In the genomic region with DNA sequence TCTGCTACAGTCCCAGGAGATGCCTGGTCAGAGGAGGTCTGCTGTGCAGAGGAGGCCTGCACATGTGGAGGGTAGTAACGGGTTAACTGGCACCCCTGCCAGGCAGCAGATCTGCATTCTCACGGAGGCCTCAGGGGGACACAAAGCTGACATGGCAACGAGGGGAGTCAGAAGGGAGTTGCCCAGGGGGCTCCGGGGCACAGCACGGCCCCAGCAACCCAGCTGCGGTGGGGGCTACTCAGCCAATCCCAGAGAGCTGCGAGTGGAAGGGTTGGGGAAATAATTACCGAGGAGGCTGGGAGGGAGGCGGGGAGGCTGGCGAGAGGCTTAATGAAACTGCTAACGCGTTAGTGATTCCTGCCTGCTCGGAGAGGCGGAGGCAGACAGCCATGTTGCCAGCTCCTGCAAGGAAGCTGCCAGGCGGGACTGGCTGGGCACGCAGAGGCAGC, we compare ENCODE assay signal across 8 mouse cellular contexts. TPM values are rescaled to one million over a fixed set of nuclear protein-coding genes. Genes with fewer than 3 reads are reported as not detected.
DNase-seq lines count a peak whose midpoint lies in the region; ATAC-seq and TF ChIP-seq lines count a peak whose summit lies in the region.

No protein-coding gene starts in this region.

- no peaks in the 10 kb centered on the region for H3K36me3 ChIP-seq in intestine, embryonic 14.5 days (ENCODE audit: control insufficient read depth, insufficient read depth, low read length)

- WGBS in intestine, embryonic 14.5 days, result 22% methylated on average over 16 of the region's 16 CpGs

- peaks cover 44% of the 10 kb centered on the region for H3K4me1 ChIP-seq in intestine, embryonic 14.5 days (replicated peaks; ENCODE audit: control insufficient read depth, insufficient read depth, low read length)

- H3K27ac ChIP-seq in intestine, embryonic 14.5 days (ENCODE audit: low read depth), result no peak overlapping the region

- DNase-seq in cerebellum, postnatal 14 days, result peak; percentile 53 to 61
- no peak for DNase-seq in cerebellum, postnatal 4 days (ENCODE audit: low spot score in 2 of 2)
- DNase-seq in brain, embryonic 14.5 days (ENCODE audit: low read depth), result peak; percentile 94
- no peak for DNase-seq in intestine, embryonic 14.5 days (ENCODE audit: low spot score)
- DNase-seq in left cerebral cortex, postnatal 25 days (ENCODE audit: low spot score in 2 of 2), result peak; percentile 63 to 74
- peak; percentile 77 for DNase-seq in right cerebral cortex, adult 18-20 months
- DNase-seq in ovary, postnatal 10 days (ENCODE audit: low spot score), result no peak
- DNase-seq in urinary bladder, adult 2 months (ENCODE audit: low spot score), result no peak

- TF ChIP-seq CTCF in brain, embryonic 14.5 days (IDR thresholded peaks at IDR 0.05; ENCODE audit: borderline replicate concordance, extremely low read depth, insufficient read depth, insufficient read length), result no peak

- H3K4me3 ChIP-seq in intestine, embryonic 14.5 days (ENCODE audit: low read depth, low read length), result no peak overlapping the region

- peak overlapping the region; percentile 11; the same call in 1 of the 2 replicates for H3K4me2 ChIP-seq in intestine, embryonic 14.5 days (ENCODE audit: low read length)

- 0 out of 2 replicates have a peak, but pooled peaks cover 5% of the 10 kb centered on the region for H3K27me3 ChIP-seq in intestine, embryonic 14.5 days (replicated peaks; ENCODE audit: control insufficient read depth, insufficient read depth, low read length)

- intact Hi-C loops in left cerebral cortex, postnatal 25 days (cut with DNase I), result no loop called here

- H3K9me3 ChIP-seq in intestine, embryonic 14.5 days (ENCODE audit: control insufficient read depth, low read length), result no peaks in the 10 kb centered on the region

- H3K9ac ChIP-seq in intestine, embryonic 14.5 days (ENCODE audit: low read length), result no peak overlapping the region

- no peak for ATAC-seq in intestine, embryonic 14.5 days (replicated peaks; ENCODE audit: low FRiP score, low TSS enrichment, low read depth)

- TF ChIP-seq POLR2A in brain, embryonic 14.5 days (IDR thresholded peaks at IDR 0.05; ENCODE audit: borderline replicate concordance, extremely low read depth, insufficient read depth, insufficient read length, poor library complexity, severe bottlenecking), result no peak

RNA-seq across cellular contexts. Expression of gene Tcf20, which starts 29.4 kb away (rescaled TPM):
- polyA plus RNA-seq in brain, embryonic 14.5 days (2012; rRNA removed), result 34.0 and 46.8 TPM in 2 replicates
- polyA plus RNA-seq in intestine, embryonic 14.5 days (2014; fragmentation: Nextera tagmentation; extraction: Ambion mirVana), result 11.7 and 12.4 TPM in 2 replicates
- 100 to 1,000 TPM; 181 to 193 TPM for total RNA-seq in left cerebral cortex, postnatal 25 days (2021)
- 15.0 and 21.0 TPM in 2 replicates for polyA plus RNA-seq in urinary bladder, adult 2 months (2012; rRNA removed)

Comparison
In these comparisons a context has a peak if more than half of its experiments do, and no peak if none do; other contexts are left out.
1. DNase-seq: peak in cerebellum, postnatal 14 days (2 of 2), brain, embryonic 14.5 days (single experiment), left cerebral cortex, postnatal 25 days (2 of 2) and right cerebral cortex, adult 18-20 months (single experiment); none in cerebellum, postnatal 4 days (0 of 2), intestine, embryonic 14.5 days (single experiment), ovary, postnatal 10 days (single experiment) and urinary bladder, adult 2 months (single experiment).